17 mouse cellular contexts compared by ENCODE assay signal in genomic region chr14:77483076-77483475, GRCm38 (mm10).
DNase-seq lines count a peak whose midpoint lies in the region; ATAC-seq and TF ChIP-seq lines count a peak whose summit lies in the region.
"Had no signal": no experiment of that assay in that cellular context is flagged by ENCODE, and none has a peak within 500 bp of the region (broad histone marks: within the 10 kb centered on the region; RNA-seq: fewer than 3 reads in every experiment).

No protein-coding gene starts in this region.

- no peaks in the 10 kb centered on the region for H3K27me3 ChIP-seq in kidney, embryonic 14.5 days (ENCODE audit: control insufficient read depth, insufficient read depth, low read length)
- no peaks in the 10 kb centered on the region for H3K27me3 ChIP-seq in kidney, adult 2 months (replicated peaks; ENCODE audit: control insufficient read depth, insufficient read depth, low read length)
- no peaks in the 10 kb centered on the region for H3K27me3 ChIP-seq in liver, embryonic 12.5 days (replicated peaks)
- H3K27me3 ChIP-seq: heart, embryonic 15.5 days had no signal

- H3K4me1 ChIP-seq in kidney, embryonic 14.5 days (ENCODE audit: control insufficient read depth, insufficient read depth, low read length) = peaks cover 5% of the 10 kb centered on the region; the same call in 1 of the 2 replicates
- peaks cover 6% of the 10 kb centered on the region for H3K4me1 ChIP-seq in kidney, adult 2 months (ENCODE audit: control insufficient read depth, insufficient read depth, low read length)
- 0 out of 2 replicates have a peak, but pooled peaks cover 3% of the 10 kb centered on the region for H3K4me1 ChIP-seq in liver, embryonic 12.5 days

- no peak overlapping the region for H3K27ac ChIP-seq in kidney, embryonic 14.5 days (ENCODE audit: low read depth, low read length)
- no peak overlapping the region for H3K27ac ChIP-seq in kidney, adult 2 months (ENCODE audit: insufficient read depth, low read depth, low read length)
- no peak overlapping the region for H3K27ac ChIP-seq in liver, embryonic 12.5 days
- H3K27ac ChIP-seq: forebrain, embryonic 10.5 days; heart, embryonic 15.5 days had no signal

- H3K36me3 ChIP-seq in kidney, embryonic 14.5 days (ENCODE audit: control insufficient read depth, insufficient read depth, low read length) = no peaks in the 10 kb centered on the region
- H3K36me3 ChIP-seq in kidney, adult 2 months (ENCODE audit: control insufficient read depth, insufficient read depth, low read length) = no peaks in the 10 kb centered on the region
- no peaks in the 10 kb centered on the region for H3K36me3 ChIP-seq in liver, embryonic 12.5 days
- H3K36me3 ChIP-seq: forebrain, embryonic 10.5 days; heart, embryonic 15.5 days had no signal

- no peak overlapping the region for H3K9ac ChIP-seq in kidney, embryonic 14.5 days (ENCODE audit: low read depth, low read length)
- no peak overlapping the region for H3K9ac ChIP-seq in liver, embryonic 12.5 days
- H3K9ac ChIP-seq: heart, embryonic 15.5 days had no signal

- peak; percentile 46; the same call in 1 of the 2 replicates for ATAC-seq in kidney, embryonic 14.5 days (ENCODE audit: low FRiP score, low TSS enrichment)
- ATAC-seq in liver, embryonic 12.5 days = peak; percentile 61; the same call in 1 of the 2 replicates
- ATAC-seq: hindbrain, embryonic 16.5 days had no signal

- TF ChIP-seq POLR2A in kidney, adult 2 months (IDR thresholded peaks at IDR 0.05; ENCODE audit: low read depth, low read length) = no peak

- TF ChIP-seq CTCF in kidney, adult 2 months (conservative IDR thresholded peaks at IDR 0.05; ENCODE audit: insufficient read depth, insufficient read length, low read depth, low read length) = no peak

- no peak for DNase-seq in kidney, adult 2 months
- DNase-seq in ES-CJ7 (ENCODE audit: low read depth, low spot score) = peak; percentile 51
- DNase-seq in c-Kit-positive CD71-positive TER-119-positive erythroid progenitor cells, embryonic 14.5 days (ENCODE audit: low spot score) = peak; percentile 7
- DNase-seq in gastrocnemius, postnatal 36 days = no peak
- no peak for DNase-seq in B cell, adult 2 months
- DNase-seq in T-cell, adult 2 months (ENCODE audit: low spot score) = no peak
- DNase-seq: cerebellum, adult 11 months; heart, adult 18-20 months; kidney, adult 11 months; lung, postnatal 36 days; midbrain, embryonic 14.5 days; spleen, adult 18-20 months had no signal

- no peak overlapping the region for H3K4me3 ChIP-seq in kidney, embryonic 14.5 days (ENCODE audit: low read length)
- H3K4me3 ChIP-seq in kidney, adult 2 months (ENCODE audit: insufficient read depth, low read depth, low read length) = no peak overlapping the region
- no peak overlapping the region for H3K4me3 ChIP-seq in liver, embryonic 12.5 days
- H3K4me3 ChIP-seq: forebrain, embryonic 10.5 days; heart, embryonic 15.5 days had no signal

- H3K9me3 ChIP-seq in kidney, embryonic 14.5 days (ENCODE audit: control insufficient read depth, low read length) = no peaks in the 10 kb centered on the region
- no peaks in the 10 kb centered on the region for H3K9me3 ChIP-seq in liver, embryonic 12.5 days (replicated peaks)
- H3K9me3 ChIP-seq: forebrain, embryonic 10.5 days; heart, embryonic 15.5 days had no signal

- WGBS in kidney, embryonic 14.5 days = 30% methylated on average over 14 of the region's 15 CpGs
- 54% methylated on average over 15 of the region's 15 CpGs for WGBS in kidney, adult 2 months
- 18% methylated on average over 15 of the region's 15 CpGs for WGBS in liver, embryonic 12.5 days (ENCODE audit: insufficient replicate concordance)

- H3K4me2 ChIP-seq in kidney, embryonic 14.5 days (replicated peaks; ENCODE audit: low read depth, low read length) = no peak overlapping the region
- no peak overlapping the region for H3K4me2 ChIP-seq in liver, embryonic 12.5 days
- H3K4me2 ChIP-seq: heart, embryonic 15.5 days had no signal

- intact Hi-C loops in gastrocnemius, postnatal 36 days (cut with DNase I) = loop anchor here (10.0 kb wide), 1 partner anchor 328 kb away; the partner anchor contains the start of gene Enox1

Comparison
In these comparisons a context has a peak if more than half of its experiments do, and no peak if none do; other contexts are left out.
1. DNase-seq: peak in ES-CJ7 (single experiment) and c-Kit-positive CD71-positive TER-119-positive erythroid progenitor cells, embryonic 14.5 days (single experiment); none in kidney, adult 2 months (single experiment), gastrocnemius, postnatal 36 days (0 of 2), B cell, adult 2 months (0 of 2) and T-cell, adult 2 months (single experiment).